Mouse (Mus musculus) stomach, embryonic 16.5 days (tissue): ENCODE measurements around the gene Ccdc78. TPM values are rescaled to one million over a fixed set of nuclear protein-coding genes. Genes with fewer than 3 reads are reported as not detected.
A peak's percentile ranks its signal among the peaks of the same experiment; 100 is the strongest.

Experiments used
- ATAC-seq: fragments of 200-750 bp; cut with Nextera tagmentation; 2 replicates; pipeline ENCODE4 v1.8.0; 2017; ENCODE audit warnings: moderate number of reproducible peaks, moderate TSS enrichment; ENCODE audit not compliant: insufficient read depth, low FRiP score
- H3K27ac ChIP-seq: fragments of 300-500 bp; sonication (generic); 2 replicates; pipeline ENCODE4 v1.5.1; 2014; ENCODE audit warnings: low read length
- H3K27me3 ChIP-seq: fragments of 300-500 bp; sonication (generic); 2 replicates; pipeline ENCODE4 v1.6.1; 2014; ENCODE audit warnings: low read length, control low read depth, mixed read lengths; ENCODE audit not compliant: control insufficient read depth, insufficient read depth
- H3K36me3 ChIP-seq: fragments of 300-500 bp; sonication (generic); 2 replicates; pipeline ENCODE4 v1.6.1; 2014; ENCODE audit warnings: low read length; ENCODE audit not compliant: control insufficient read depth, insufficient read depth
- H3K4me1 ChIP-seq: fragments of 300-500 bp; sonication (generic); 2 replicates; pipeline ENCODE4 v1.6.1; 2014; ENCODE audit warnings: low read length, control low read depth, mixed read lengths; ENCODE audit not compliant: control insufficient read depth, insufficient read depth
- H3K4me2 ChIP-seq: fragments of 300-500 bp; sonication (generic); 2 replicates; pipeline ENCODE4 v1.6.1; 2014; ENCODE audit warnings: low read depth, low read length, mixed read lengths
- H3K4me3 ChIP-seq: fragments of 300-500 bp; sonication (generic); replicated peaks from 2 replicates; pipeline ENCODE4 v1.5.1; 2014; ENCODE audit warnings: mild to moderate bottlenecking, low read length
- H3K9ac ChIP-seq: fragments of 300-500 bp; sonication (generic); 2 replicates; pipeline ENCODE4 v1.6.1; 2014; ENCODE audit warnings: low read length
- H3K9me3 ChIP-seq: fragments of 300-500 bp; sonication (generic); replicated peaks from 2 replicates; pipeline ENCODE4 v1.6.1; 2016; ENCODE audit warnings: low read length, control low read depth; ENCODE audit not compliant: control insufficient read depth
- WGBS: fragments of 180-500 bp; shearing (Covaris S2); extraction: QIAGEN DNeasy Blood & Tissue Kit; methylation state at CpG from one replicate; pipeline ENCODE4 v1.1.7; 2014; 5-methylcytosine and 5-hydroxymethylcytosine counted together
- polyA plus RNA-seq: library from polyadenylated mRNA; unstranded; fragments of >200 nt; fragmentation: Nextera tagmentation; extraction: Ambion mirVana; gene quantifications from 2 replicates; pipeline ENCODE4 v1.2.1, GENCODE M21; 2015

Gene Ccdc78
- polyA plus RNA-seq, 1 experiment from 2014 or later = 0.12 TPM

- H3K9ac ChIP-seq = no peak overlapping the region
- no peaks in the 10 kb centered on the region for H3K27me3 ChIP-seq
- H3K36me3 ChIP-seq = peaks cover 23% of the 10 kb centered on the region
- no peak overlapping the region for H3K4me3 ChIP-seq
- H3K9me3 ChIP-seq = no peaks in the 10 kb centered on the region
- H3K4me2 ChIP-seq = no peak overlapping the region
- H3K4me1 ChIP-seq = peaks cover 44% of the 10 kb centered on the region
- H3K27ac ChIP-seq = no peak overlapping the region; the same call in 1 of the 2 replicates
- ATAC-seq = no peak
- WGBS = 91% methylated on average over 22 of the region's 22 CpGs
Observed at GRCm38 (mm10) chr17:25827546-25828222, 41.3 kb downstream of the Ccdc78 start.

- peaks cover 23% of the 10 kb centered on the region for H3K36me3 ChIP-seq
- H3K4me1 ChIP-seq = peaks cover 44% of the 10 kb centered on the region
- H3K27ac ChIP-seq = peak overlapping the region; percentile 93
- H3K9ac ChIP-seq = peak overlapping the region; percentile 87
- no peaks in the 10 kb centered on the region for H3K9me3 ChIP-seq
- no peaks in the 10 kb centered on the region for H3K27me3 ChIP-seq
- 82% methylated on average over 8 of the region's 8 CpGs for WGBS
- no peak for ATAC-seq
- peak overlapping the region; percentile 74 for H3K4me3 ChIP-seq
- peak overlapping the region; percentile 91 for H3K4me2 ChIP-seq
Observed at GRCm38 (mm10) chr17:25828223-25828594, 41.8 kb downstream of the Ccdc78 start.

GRCm38 (mm10) chr17:25828712-25829557, 42.6 kb downstream of the Ccdc78 start, which contains the start of gene Jmjd8:
Jmjd8 (plus strand) TSS chr17:25828867.
- peaks cover 23% of the 10 kb centered on the region for H3K36me3 ChIP-seq
- no peaks in the 10 kb centered on the region for H3K9me3 ChIP-seq
- H3K27me3 ChIP-seq = no peaks in the 10 kb centered on the region
- ATAC-seq = peak; percentile 21; the same call in 1 of the 2 replicates
- WGBS = under 1% methylated on average over 32 of the region's 32 CpGs
- H3K27ac ChIP-seq = peak within 1 kb of the TSS; percentile 93
- H3K4me1 ChIP-seq = peaks cover 45% of the 10 kb centered on the region
- H3K4me3 ChIP-seq = peak within 1 kb of the TSS; percentile 74
- H3K9ac ChIP-seq = peak within 1 kb of the TSS; percentile 87
- H3K4me2 ChIP-seq = peak within 1 kb of the TSS; percentile 91

DNA sequence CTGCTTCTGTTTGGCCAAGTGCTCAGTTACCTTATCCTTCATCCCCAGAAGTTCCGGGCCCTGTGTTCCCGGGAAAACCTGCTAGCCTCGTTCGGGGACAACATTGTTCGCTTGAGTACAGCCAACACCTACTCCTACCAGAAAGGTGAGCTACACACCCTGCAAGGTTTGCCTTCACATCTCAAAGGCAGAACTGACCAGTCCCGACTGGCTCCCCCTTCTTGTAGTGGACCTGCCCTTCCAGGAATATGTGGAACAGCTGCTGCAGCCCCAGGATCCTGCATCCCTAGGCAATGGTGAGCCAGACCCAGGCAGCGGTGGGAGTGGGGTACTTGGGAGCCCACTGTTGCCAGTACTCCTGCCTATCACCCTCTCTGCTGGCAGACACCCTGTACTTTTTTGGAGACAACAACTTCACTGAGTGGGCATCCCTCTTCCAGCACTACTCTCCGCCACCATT, 43.2 kb downstream of the Ccdc78 start:
- peaks cover 23% of the 10 kb centered on the region for H3K36me3 ChIP-seq
- peak overlapping the region; percentile 93 for H3K27ac ChIP-seq
- peak overlapping the region; percentile 91 for H3K4me2 ChIP-seq
- H3K4me3 ChIP-seq = peak overlapping the region; percentile 74
- no peak for ATAC-seq
- H3K9ac ChIP-seq = peak overlapping the region; percentile 87
- H3K9me3 ChIP-seq = no peaks in the 10 kb centered on the region
- H3K27me3 ChIP-seq = no peaks in the 10 kb centered on the region
- H3K4me1 ChIP-seq = peaks cover 45% of the 10 kb centered on the region
- WGBS = 28% methylated on average over 8 of the region's 8 CpGs

- H3K4me3 ChIP-seq = peak overlapping the region; percentile 74; the same call in 1 of the 2 replicates
- peak overlapping the region; percentile 87 for H3K9ac ChIP-seq
- H3K36me3 ChIP-seq = peaks cover 30% of the 10 kb centered on the region
- H3K4me1 ChIP-seq = peaks cover 45% of the 10 kb centered on the region
- ATAC-seq = no peak
- H3K9me3 ChIP-seq = no peaks in the 10 kb centered on the region
- H3K4me2 ChIP-seq = peak overlapping the region; percentile 91
- no peaks in the 10 kb centered on the region for H3K27me3 ChIP-seq
- H3K27ac ChIP-seq = peak overlapping the region; percentile 93
- WGBS = 79% methylated on average over 4 of the region's 4 CpGs
Observed at GRCm38 (mm10) chr17:25830200-25830753, 43.9 kb downstream of the Ccdc78 start.

GRCm38 (mm10) chr17:25830806-25831431, 44.5 kb downstream of the Ccdc78 start:
- Histone ChIP-seq H3K4me1 (peaks cover 49% of the 10 kb centered on the region), H3K27ac (no peak overlapping the region), H3K9ac (0 out of 2 replicates have a peak overlapping the region, but pooled peaks have one; percentile 10), H3K4me3 (no peak overlapping the region), H3K27me3 (no peaks in the 10 kb centered on the region), H3K4me2 (peak overlapping the region; percentile 88; the same call in 1 of the 2 replicates), H3K9me3 (no peaks in the 10 kb centered on the region), H3K36me3 (peaks cover 29% of the 10 kb centered on the region)
- 81% methylated on average over 14 of the region's 14 CpGs for WGBS
- no peak for ATAC-seq

DNA sequence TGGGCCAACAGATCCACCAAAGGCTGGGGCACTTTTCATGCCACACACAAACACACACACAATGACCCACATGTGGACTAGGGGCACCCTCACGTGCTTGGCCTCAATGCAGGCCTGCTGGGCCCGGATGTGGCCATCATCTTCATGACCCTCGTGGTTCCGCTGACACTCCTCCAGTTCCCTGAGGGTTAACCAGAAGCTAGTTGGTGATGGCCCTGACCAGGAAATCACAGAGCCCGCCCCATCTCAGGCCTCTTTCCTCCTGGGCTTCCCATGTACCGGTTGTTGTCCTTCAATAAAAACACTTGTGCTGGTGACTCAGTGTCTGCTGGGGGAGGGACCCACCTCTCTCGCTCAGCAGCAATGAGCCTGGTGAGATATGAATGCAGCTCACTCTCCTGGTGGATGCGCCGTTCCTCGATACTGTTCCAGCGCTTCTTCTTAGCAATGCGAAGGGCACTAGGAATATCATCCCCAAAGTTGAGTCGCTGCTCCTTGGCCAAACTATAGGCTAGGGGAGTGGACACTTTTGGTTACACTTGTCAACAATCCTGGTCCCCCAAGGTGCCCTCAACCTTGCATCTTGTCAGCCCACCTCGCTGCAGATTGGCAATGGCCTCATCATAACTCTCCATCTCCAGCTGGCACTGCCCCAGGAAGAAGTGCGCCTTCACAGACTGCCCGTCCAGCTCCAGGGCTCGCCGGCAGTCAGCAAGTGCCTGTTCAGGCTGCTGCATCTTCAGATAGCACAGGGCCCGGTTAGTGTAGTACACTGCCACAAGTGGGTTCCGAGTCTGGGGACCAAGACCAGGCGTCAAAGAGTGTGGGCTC, 45.3 kb downstream of the Ccdc78 start:
- Histone ChIP-seq H3K9me3 (no peaks in the 10 kb centered on the region), H3K27ac (peak overlapping the region; percentile 95), H3K4me3 (peak overlapping the region; percentile 90), H3K36me3 (peaks cover 28% of the 10 kb centered on the region), H3K9ac (peak overlapping the region; percentile 92), H3K4me1 (peaks cover 57% of the 10 kb centered on the region), H3K4me2 (peak overlapping the region; percentile 88), H3K27me3 (no peaks in the 10 kb centered on the region)
- no peak for ATAC-seq
- WGBS = 48% methylated on average over 21 of the region's 21 CpGs
